Mouse (Mus musculus) megakaryocyte-erythroid progenitor cell, adult 5-6 weeks (primary cell): Measurements from ENCODE around the gene Adcyap1r1. TPM values are rescaled to one million over a fixed set of nuclear protein-coding genes. Genes with fewer than 3 reads are reported as not detected.

Experiments used
- ATAC-seq: replicated peaks from 2 replicates; pipeline ENCODE4 v1.8.0; 2016; ENCODE audit warnings: mild to moderate bottlenecking, inconsistent platforms; ENCODE audit not compliant: severe bottlenecking, poor library complexity, low FRiP score, low TSS enrichment
- total RNA-seq, 2 experiments: library from RNA; stranded (forward) in 1 of 2; stranded (reverse) in 1 of 2; fragments of 200-1000, 215-1000 nt in 1 of 2; fragments of >200 nt in 1 of 2; fragmentation: Nextera tagmentation in 1 of 2; gene quantifications; 2 replicates each; pipeline ENCODE4 v1.2.3; 2014 to 2017

Adcyap1r1 gene
- total RNA-seq, 2 experiments from 2014 or later: not detected

GRCm38 (mm10) chr6:55444721-55445120, 7.1 kb upstream of the Adcyap1r1 start:
- no peak for ATAC-seq

GRCm38 (mm10) chr6:55448199-55448598, 3.6 kb upstream of the Adcyap1r1 start:
- no peak for ATAC-seq

GRCm38 (mm10) chr6:55448976-55449678, 2.7 kb upstream of the Adcyap1r1 start:
- ATAC-seq: no peak

GRCm38 (mm10) chr6:55452381-55452780, 603 bp downstream of the Adcyap1r1 start:
- no peak for ATAC-seq

- ATAC-seq: no peak
Observed at GRCm38 (mm10) chr6:55453548-55453947, 1.8 kb downstream of the Adcyap1r1 start.

- no peak for ATAC-seq
Observed at GRCm38 (mm10) chr6:55455641-55456040, 3.9 kb downstream of the Adcyap1r1 start.

- ATAC-seq: no peak
Observed at GRCm38 (mm10) chr6:55457727-55458126, 5.9 kb downstream of the Adcyap1r1 start.

- ATAC-seq: no peak
Observed at GRCm38 (mm10) chr6:55458156-55458555, 6.4 kb downstream of the Adcyap1r1 start.

GRCm38 (mm10) chr6:55459545-55460397, 8.0 kb downstream of the Adcyap1r1 start:
- no peak for ATAC-seq

GRCm38 (mm10) chr6:55461141-55461540, 9.4 kb downstream of the Adcyap1r1 start:
- peak; percentile 62; the same call in 1 of the 2 replicates for ATAC-seq

- no peak for ATAC-seq
Observed at GRCm38 (mm10) chr6:55461678-55462077, 9.9 kb downstream of the Adcyap1r1 start.

GRCm38 (mm10) chr6:55462394-55462793, 10.6 kb downstream of the Adcyap1r1 start:
- ATAC-seq: no peak

GRCm38 (mm10) chr6:55463966-55464365, 12.2 kb downstream of the Adcyap1r1 start:
- ATAC-seq: no peak

- no peak for ATAC-seq
Observed at GRCm38 (mm10) chr6:55465311-55465710, 13.5 kb downstream of the Adcyap1r1 start.

GRCm38 (mm10) chr6:55466301-55466761, 14.6 kb downstream of the Adcyap1r1 start:
- no peak for ATAC-seq

- ATAC-seq: no peak
Observed at GRCm38 (mm10) chr6:55470691-55471090, 18.9 kb downstream of the Adcyap1r1 start.

GRCm38 (mm10) chr6:55472381-55472780, 20.6 kb downstream of the Adcyap1r1 start:
- ATAC-seq: no peak

GRCm38 (mm10) chr6:55480988-55481387, 29.2 kb downstream of the Adcyap1r1 start:
- no peak for ATAC-seq

GRCm38 (mm10) chr6:55482471-55482870, 30.7 kb downstream of the Adcyap1r1 start:
- ATAC-seq: no peak

- no peak for ATAC-seq
Observed at GRCm38 (mm10) chr6:55483360-55483759, 31.6 kb downstream of the Adcyap1r1 start.

- ATAC-seq: no peak
Observed at GRCm38 (mm10) chr6:55484224-55484623, 32.4 kb downstream of the Adcyap1r1 start.
